In genomic region chr10:94383565-94383964, GRCm38 (mm10) we compare ENCODE assay signal across 27 mouse cellular contexts.
DNase-seq lines count a peak whose midpoint lies in the region; TF ChIP-seq lines count a peak whose summit lies in the region.
"Had no signal": no experiment of that assay in that cellular context is flagged by ENCODE, and none has a peak within 500 bp of the region (broad histone marks: within the 10 kb centered on the region; RNA-seq: fewer than 3 reads in every experiment).

No protein-coding gene starts in this region.

- no peak; the same call in 1 of the 2 replicates for TF ChIP-seq POLR2A in CH12.LX (IDR thresholded peaks at IDR 0.05; ENCODE audit: low read depth, low read length)

- H3K79me2 ChIP-seq in CH12.LX (replicated peaks; ENCODE audit: control insufficient read depth, extremely low read depth, insufficient read depth, poor library complexity, severe bottlenecking): peaks cover 94% of the 10 kb centered on the region

- no peak for TF ChIP-seq CTCF in layer of hippocampus, adult 2 months (conservative IDR thresholded peaks at IDR 0.05)
- TF ChIP-seq CTCF in CH12.LX (conservative IDR thresholded peaks at IDR 0.05 in 1 of 2, IDR thresholded peaks at IDR 0.05 in 1 of 2; ENCODE audit: low read depth in 2 of 2, low read length in 2 of 2): no peak

- peak overlapping the region; percentile 41 for H3K9ac ChIP-seq in CH12.LX (ENCODE audit: insufficient read depth, low read depth)
- H3K9ac ChIP-seq: embryonic facial prominence, embryonic 13.5 days; forebrain, embryonic 12.5 days; forebrain, embryonic 15.5 days; heart, embryonic 12.5 days; heart, embryonic 15.5 days; hindbrain, embryonic 13.5 days had no signal

- no peak overlapping the region for H3K4me3 ChIP-seq in layer of hippocampus, adult 2 months
- H3K4me3 ChIP-seq in CH12.LX (replicated peaks in 1 of 3; ENCODE audit: low read depth in 2 of 3, low read length in 2 of 3, poor library complexity in 1 of 3): peak overlapping the region; percentile 27 to 45 (median 40)
- H3K4me3 ChIP-seq: embryonic facial prominence, embryonic 10.5 days; embryonic facial prominence, embryonic 13.5 days; erythroblast, embryonic 14.5 days; forebrain, embryonic 12.5 days; forebrain, embryonic 15.5 days; heart, embryonic 12.5 days; heart, embryonic 15.5 days; hindbrain, embryonic 13.5 days had no signal

- H3K9me3 ChIP-seq in CH12.LX (replicated peaks; ENCODE audit: low read length): peaks cover 13% of the 10 kb centered on the region
- H3K9me3 ChIP-seq: G1E had no signal

- intact Hi-C loops in heart, postnatal 14 days (cut with DNase I): no loop called here

- TF ChIP-seq RAD21 in CH12.LX (IDR thresholded peaks at IDR 0.05; ENCODE audit: low read depth, low read length): no peak

- H3K4me2 ChIP-seq in CH12.LX (ENCODE audit: insufficient read depth, low read depth, poor library complexity, severe bottlenecking): peak overlapping the region; percentile 77
- H3K4me2 ChIP-seq: embryonic facial prominence, embryonic 13.5 days; forebrain, embryonic 12.5 days; forebrain, embryonic 15.5 days; heart, embryonic 12.5 days; heart, embryonic 15.5 days; hindbrain, embryonic 13.5 days had no signal

- peak overlapping the region; percentile 54 for H3K27ac ChIP-seq in layer of hippocampus, adult 2 months
- H3K27ac ChIP-seq in CH12.LX (ENCODE audit: insufficient read depth, low read depth): peak overlapping the region; percentile 94
- H3K27ac ChIP-seq: embryonic facial prominence, embryonic 10.5 days; embryonic facial prominence, embryonic 13.5 days; forebrain, embryonic 12.5 days; forebrain, embryonic 15.5 days; heart, embryonic 15.5 days; hindbrain, embryonic 13.5 days had no signal

- dilution Hi-C loops in CH12.LX (cut with MboI; ENCODE audit: extremely low pct_ligation_motif_present, extremely low pct_unique_long_range_greater_than_20kb, low sequenced_read_pairs): no loop called here

- H3K27me3 ChIP-seq in CH12.LX (replicated peaks): no peaks in the 10 kb centered on the region
- no peaks in the 10 kb centered on the region for H3K27me3 ChIP-seq in splenic B cell, adult 2 months (ENCODE audit: control insufficient read depth, insufficient read depth, low read length, poor library complexity, severe bottlenecking)
- H3K27me3 ChIP-seq: forebrain, embryonic 12.5 days; forebrain, embryonic 15.5 days; heart, embryonic 12.5 days; heart, embryonic 15.5 days; hindbrain, embryonic 13.5 days; Patski had no signal

- H3K4me1 ChIP-seq in CH12.LX (ENCODE audit: control insufficient read depth in 1 of 2, insufficient read depth in 2 of 2): peaks cover 38 to 52% of the 10 kb centered on the region in 2 experiments
- H3K4me1 ChIP-seq: heart, embryonic 12.5 days had no signal

- peak; percentile 68; the same call in 1 of the 2 replicates for TF ChIP-seq EP300 in CH12.LX (IDR thresholded peaks at IDR 0.05; ENCODE audit: low read length)

- peaks cover 52 to 84% of the 10 kb centered on the region in 2 experiments for H3K36me3 ChIP-seq in CH12.LX (replicated peaks in 1 of 2; ENCODE audit: control insufficient read depth in 1 of 2, insufficient read depth in 1 of 2, low read length in 1 of 2)
- no peaks in the 10 kb centered on the region for H3K36me3 ChIP-seq in splenic B cell, adult 2 months (ENCODE audit: control insufficient read depth, insufficient read depth, low read length, poor library complexity, severe bottlenecking)
- H3K36me3 ChIP-seq: embryonic facial prominence, embryonic 10.5 days; embryonic facial prominence, embryonic 13.5 days; forebrain, embryonic 12.5 days; forebrain, embryonic 15.5 days; G1E; heart, embryonic 12.5 days; heart, embryonic 15.5 days had no signal

- DNase-seq in layer of hippocampus, adult 2 months (ENCODE audit: low spot score in 2 of 2): no peak
- no peak for DNase-seq in layer of hippocampus, adult 9-11 months
- DNase-seq in A20 (ENCODE audit: low read depth, low spot score): peak; percentile 56
- peak; percentile 74 for DNase-seq in CH12.LX (ENCODE audit: extremely low read depth)
- DNase-seq in splenic B cell, adult 2 months (ENCODE audit: low read depth, low spot score): peak; percentile 27
- no peak for DNase-seq in adrenal gland, postnatal 4 days (ENCODE audit: low spot score in 2 of 2)
- DNase-seq in heart, postnatal 14 days: no peak
- DNase-seq: adrenal gland, adult 2 months; adrenal gland, postnatal 14 days; cerebellum, adult 11-12 months; cerebellum, adult 8-10 months; cerebellum, postnatal 36 days; embryo, embryonic 11 days; gastrocnemius, postnatal 25 days; heart, adult 18-20 months; heart, postnatal 10 days; heart, postnatal 4 days had no signal

- in situ Hi-C loops in CH12.LX (cut with MboI; ENCODE audit: low pct_ligation_motif_present, low pct_unique_long_range_greater_than_20kb, low sequenced_read_pairs): no loop called here

TF ChIP-seq in CH12.LX, 34 proteins besides CTCF, POLR2A, EP300 and RAD21:
- TF ChIP-seq KAT2A (IDR thresholded peaks at IDR 0.05; ENCODE audit: insufficient replicate concordance, low read length): no peak
- TF ChIP-seq NRF1 (IDR thresholded peaks at IDR 0.05; ENCODE audit: low read depth, low read length): no peak
- no peak for TF ChIP-seq UBTF (IDR thresholded peaks at IDR 0.05; ENCODE audit: low read depth, low read length)
- 0 out of 2 replicates have a peak, but pooled peaks have one; percentile 11 for TF ChIP-seq CHD1 (IDR thresholded peaks at IDR 0.05; ENCODE audit: low read depth, low read length)
- no peak; the same call in 1 of the 2 replicates for TF ChIP-seq SMC3 (IDR thresholded peaks at IDR 0.05; ENCODE audit: low read depth, low read length)
- peak; percentile 43; the same call in 1 of the 2 replicates for TF ChIP-seq BHLHE40 (IDR thresholded peaks at IDR 0.05; ENCODE audit: low read depth, low read length)
- TF ChIP-seq TCF12 (IDR thresholded peaks at IDR 0.05; ENCODE audit: low read depth, low read length): peak; percentile 58
- peak; percentile 57 for TF ChIP-seq MAX (IDR thresholded peaks at IDR 0.05; ENCODE audit: low read length)
- TF ChIP-seq MXI1 (IDR thresholded peaks at IDR 0.05; ENCODE audit: low read depth, low read length): peak; percentile 47; the same call in 1 of the 2 replicates
- no peak for TF ChIP-seq E2F4 (IDR thresholded peaks at IDR 0.05; ENCODE audit: insufficient replicate concordance, low read depth, low read length)
- no peak for TF ChIP-seq HCFC1 (IDR thresholded peaks at IDR 0.05; ENCODE audit: low read depth, low read length)
- no peak for TF ChIP-seq ELF1 (IDR thresholded peaks at IDR 0.05; ENCODE audit: low read depth, low read length)
- TF ChIP-seq MAZ (IDR thresholded peaks at IDR 0.05; ENCODE audit: low read depth, low read length): no peak
- TF ChIP-seq PAX5 (IDR thresholded peaks at IDR 0.05; ENCODE audit: low read length): no peak
- TF ChIP-seq MAFK (IDR thresholded peaks at IDR 0.05; ENCODE audit: insufficient replicate concordance, low read length): 0 out of 2 replicates have a peak, but pooled peaks have one; percentile 28
- TF ChIP-seq MYC (IDR thresholded peaks at IDR 0.05; ENCODE audit: low read depth, low read length): 0 out of 2 replicates have a peak, but pooled peaks have one; percentile 58
- no peak for TF ChIP-seq CHD2 (IDR thresholded peaks at IDR 0.05; ENCODE audit: low read length)
- TF ChIP-seq ZC3H11A (IDR thresholded peaks at IDR 0.05; ENCODE audit: low read depth, low read length): no peak
- TF ChIP-seq GABPA (IDR thresholded peaks at IDR 0.05; ENCODE audit: insufficient replicate concordance, low read depth, low read length): no peak
- peak; percentile 29; the same call in 1 of the 2 replicates for TF ChIP-seq ZKSCAN1 (IDR thresholded peaks at IDR 0.05; ENCODE audit: borderline replicate concordance, low read depth, low read length)
- 0 out of 2 replicates have a peak, but pooled peaks have one; percentile 30 for TF ChIP-seq RCOR1 (conservative IDR thresholded peaks at IDR 0.05; ENCODE audit: low read depth, low read length)
- TF ChIP-seq SIN3A (IDR thresholded peaks at IDR 0.05; ENCODE audit: low read length): peak; percentile 78
- no peak for TF ChIP-seq TBP (conservative IDR thresholded peaks at IDR 0.05; ENCODE audit: low read depth, low read length)
- TF ChIP-seq MEF2A (IDR thresholded peaks at IDR 0.05; ENCODE audit: borderline replicate concordance, low read depth, low read length): 0 out of 2 replicates have a peak, but pooled peaks have one; percentile 18
- no peak for TF ChIP-seq NELFE (IDR thresholded peaks at IDR 0.05; ENCODE audit: low read depth, low read length)
- TF ChIP-seq IRF4 (IDR thresholded peaks at IDR 0.05; ENCODE audit: low read depth, low read length): peak; percentile 63
- peak; percentile 64 for TF ChIP-seq ETS1 (conservative IDR thresholded peaks at IDR 0.05; ENCODE audit: low read depth, low read length)
- no peak for TF ChIP-seq POLR2AphosphoS2 (IDR thresholded peaks at IDR 0.05; ENCODE audit: low read depth, low read length)
- no peak for TF ChIP-seq JUN (IDR thresholded peaks at IDR 0.05; ENCODE audit: insufficient read depth, low read depth, low read length)
- no peak for TF ChIP-seq ZNF384 (IDR thresholded peaks at IDR 0.05; ENCODE audit: low read depth, low read length)
- no peak for TF ChIP-seq ZMIZ1 (IDR thresholded peaks at IDR 0.05; ENCODE audit: low read depth, low read length)
- TF ChIP-seq USF1 (IDR thresholded peaks at IDR 0.05; ENCODE audit: low read depth, low read length): no peak
- TF ChIP-seq USF2 (conservative IDR thresholded peaks at IDR 0.05; ENCODE audit: low read depth, low read length): no peak
- TF ChIP-seq JUND (conservative IDR thresholded peaks at IDR 0.05; ENCODE audit: low read depth, low read length): 0 out of 2 replicates have a peak, but pooled peaks have one; percentile 34
TF ChIP-seq in CH12.LX: peak in this region for 14.

Comparison
In these comparisons a context has a peak if more than half of its experiments do, and no peak if none do; other contexts are left out.
1. DNase-seq: peak in A20 (single experiment), CH12.LX (single experiment) and splenic B cell, adult 2 months (single experiment); none in layer of hippocampus, adult 2 months (0 of 2), layer of hippocampus, adult 9-11 months (single experiment), adrenal gland, postnatal 4 days (0 of 2) and heart, postnatal 14 days (0 of 2).